Mouse (Mus musculus) heart, postnatal 0 days (tissue): ENCODE data around the gene Reps1. TPM values are rescaled to one million over a fixed set of nuclear protein-coding genes. Genes with fewer than 3 reads are reported as not detected.

Experiments used
- ATAC-seq: fragments of 200-750 bp; cut with Nextera tagmentation; 2 replicates; pipeline ENCODE4 v1.8.0; 2017; ENCODE audit warnings: low read depth, moderate number of reproducible peaks, moderate library complexity; ENCODE audit not compliant: insufficient read depth
- DNase-seq: peaks from one replicate; pipeline ENCODE4 v3.0.0-alpha.2; 2016; ENCODE audit warnings: low spot score
- H3K27ac ChIP-seq: fragments of 300-500 bp; sonication (generic); 2 replicates; pipeline ENCODE4 v1.5.1; 2014; ENCODE audit warnings: low read depth, mild to moderate bottlenecking
- H3K27me3 ChIP-seq: fragments of 300-500 bp; sonication (generic); 2 replicates; pipeline ENCODE4 v1.6.1; 2014; ENCODE audit warnings: low read length, mixed read lengths; ENCODE audit not compliant: control insufficient read depth, insufficient read depth
- H3K36me3 ChIP-seq: fragments of 300-500 bp; sonication (generic); replicated peaks from 2 replicates; pipeline ENCODE4 v1.6.1; 2014; ENCODE audit warnings: low read length, mixed read lengths; ENCODE audit not compliant: control insufficient read depth, insufficient read depth
- H3K4me1 ChIP-seq: fragments of 300-500 bp; sonication (generic); 2 replicates; pipeline ENCODE4 v1.6.1; 2014; ENCODE audit warnings: antibody characterized with exemption; ENCODE audit not compliant: control insufficient read depth, insufficient read depth
- H3K4me2 ChIP-seq: fragments of 300-500 bp; sonication (generic); 2 replicates; pipeline ENCODE4 v1.6.1; 2014; ENCODE audit warnings: low read depth, mild to moderate bottlenecking, low read length, moderate library complexity
- H3K4me3 ChIP-seq: fragments of 300-500 bp; sonication (generic); 2 replicates; pipeline ENCODE4 v1.5.1; 2014; ENCODE audit warnings: low read depth, low read length
- H3K9ac ChIP-seq: fragments of 300-500 bp; sonication (generic); replicated peaks from 2 replicates; pipeline ENCODE4 v1.6.1; 2014; ENCODE audit warnings: low read depth, low read length, mixed read lengths
- H3K9me3 ChIP-seq: fragments of 300-500 bp; sonication (generic); replicated peaks from 2 replicates; pipeline ENCODE4 v1.6.1; 2016; ENCODE audit warnings: low read length; ENCODE audit not compliant: control insufficient read depth
- CTCF ChIP-seq: IDR thresholded peaks from 2 replicates; pipeline ENCODE4 v1.5.1; 2016; ENCODE audit warnings: antibody characterized with exemption, control low read depth, low read depth
- EP300 ChIP-seq: IDR thresholded peaks from 2 replicates; pipeline ENCODE4 v1.6.1; 2016; ENCODE audit warnings: antibody characterized with exemption, low read depth
- WGBS: fragments of 180-500 bp; shearing (Covaris S2); extraction: QIAGEN DNeasy Blood & Tissue Kit; methylation state at CpG from one replicate; pipeline ENCODE4 v1.1.7; 2014; 5-methylcytosine and 5-hydroxymethylcytosine counted together
- polyA plus RNA-seq: library from polyadenylated mRNA; unstranded; fragments of >200 nt; fragmentation: Nextera tagmentation; extraction: Ambion mirVana; gene quantifications from 2 replicates; pipeline ENCODE4 v1.2.1, GENCODE M21; 2015
- total RNA-seq: library from RNA; depleted of rRNA; stranded (reverse); fragments of >200 nt; gene quantifications from 2 replicates; pipeline ENCODE4 v1.2.3, GENCODE M21; 2014; ENCODE audit warnings: low replicate concordance; rRNA removed

Reps1 gene
- total and polyA plus RNA-seq, 2 experiments from 2014 or later: 9.2 to 43.4 TPM

DNA sequence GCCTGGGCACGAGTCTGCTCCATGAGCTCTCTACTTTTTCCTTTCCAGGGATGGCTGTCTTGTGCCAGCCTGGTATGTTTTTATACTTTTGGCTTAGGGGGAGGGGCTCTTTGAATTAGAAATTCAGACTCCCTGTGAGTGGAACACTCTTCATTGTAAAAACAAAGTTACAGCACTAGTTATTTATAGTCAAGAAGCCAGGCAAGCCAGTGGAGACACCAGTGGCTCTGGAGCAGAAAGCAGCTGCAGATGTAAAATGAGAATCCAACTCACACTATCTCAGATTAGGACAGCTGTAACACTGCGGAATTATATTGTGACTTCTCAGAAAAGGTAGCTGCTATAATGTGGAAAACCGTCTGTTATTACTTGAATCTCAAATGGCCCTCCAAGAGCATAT, 91.6 kb downstream of the Reps1 start:
- Histone ChIP-seq H3K9ac (no peak overlapping the region), H3K36me3 (no peaks in the 10 kb centered on the region), H3K27ac (peak overlapping the region; percentile 63), H3K9me3 (no peaks in the 10 kb centered on the region), H3K4me2 (no peak overlapping the region), H3K27me3 (no peaks in the 10 kb centered on the region), H3K4me1 (peaks cover 8% of the 10 kb centered on the region), H3K4me3 (no peak overlapping the region)
- DNase-seq (no peak), ATAC-seq (peak; percentile 53; the same call in 1 of the 2 replicates)
- no peak for TF ChIP-seq EP300
- no peak for TF ChIP-seq CTCF
- WGBS: 42% methylated on average over 3 of the region's 3 CpGs

DNA sequence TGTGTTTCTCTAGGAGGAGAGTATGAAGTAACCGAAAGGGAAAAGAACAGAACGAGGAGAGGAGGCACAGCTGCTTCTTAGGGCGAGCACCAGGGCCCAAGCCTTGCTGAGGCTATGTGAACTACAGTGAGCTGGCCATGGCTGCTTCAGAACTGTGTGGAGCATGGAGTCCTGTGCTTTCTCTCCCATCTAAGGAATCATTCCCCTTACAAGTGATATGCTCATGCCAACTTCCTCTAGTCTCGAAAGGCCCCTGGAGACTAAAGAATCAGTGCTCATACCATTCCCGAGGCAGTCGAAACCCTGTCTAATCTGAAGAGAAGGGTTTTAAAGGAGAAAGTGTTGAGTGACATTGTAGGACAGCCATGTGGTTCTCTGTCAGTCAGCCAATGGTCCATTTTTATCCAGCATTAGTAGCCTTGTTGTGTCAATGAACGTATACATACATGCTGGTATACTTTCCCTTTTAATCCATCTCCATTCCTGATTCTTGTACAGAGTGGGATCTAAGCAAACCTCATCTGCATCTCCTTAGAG, 106.8 kb downstream of the Reps1 start:
- H3K36me3 ChIP-seq: no peaks in the 10 kb centered on the region
- peak; percentile 44 for DNase-seq
- 28% methylated on average over 7 of the region's 7 CpGs for WGBS

More for the DNA sequence above, 106.8 kb downstream of the Reps1 start:
- Histone ChIP-seq H3K4me3 (no peak overlapping the region), H3K4me1 (peaks cover 26% of the 10 kb centered on the region), H3K27me3 (no peaks in the 10 kb centered on the region), H3K27ac (peak overlapping the region; percentile 78), H3K4me2 (no peak overlapping the region; the same call in 1 of the 2 replicates), H3K9ac (no peak overlapping the region), H3K9me3 (no peaks in the 10 kb centered on the region)
- TF ChIP-seq CTCF: no peak
- TF ChIP-seq EP300: no peak
- peak; percentile 62; the same call in 1 of the 2 replicates for ATAC-seq

Other genes with a start within 250 kb of the Reps1 start
- 54.5 and 68.6 TPM in 2 replicates for gene Heca, start 107.8 kb upstream of the Reps1 start, total RNA-seq
- 4.4 and 6.0 TPM in 2 replicates for gene Heca, start 107.8 kb upstream of the Reps1 start, polyA plus RNA-seq
- gene Abracl, start 32.6 kb upstream of the Reps1 start, total RNA-seq: 84.3 and 88.7 TPM in 2 replicates
- 255 and 288 TPM in 2 replicates for gene Abracl, start 32.6 kb upstream of the Reps1 start, polyA plus RNA-seq
- not detected in 2 replicates for gene Ect2l, start 155.0 kb downstream of the Reps1 start, total RNA-seq
- gene Ect2l, start 155.0 kb downstream of the Reps1 start, polyA plus RNA-seq: 0.47 and 0.60 TPM in 2 replicates
- gene Ccdc28a, start 179.1 kb downstream of the Reps1 start, total RNA-seq: 0.65 and 8.3 TPM in 2 replicates
- gene Ccdc28a, start 179.1 kb downstream of the Reps1 start, polyA plus RNA-seq: 7.2 and 12.5 TPM in 2 replicates